Mouse (Mus musculus) lung, postnatal 10 days (tissue): ENCODE measurements around the gene Hrh3.

Source experiments
- DNase-seq: peaks from one replicate; pipeline ENCODE4 v3.0.0; 2021

Hrh3 gene

DNA sequence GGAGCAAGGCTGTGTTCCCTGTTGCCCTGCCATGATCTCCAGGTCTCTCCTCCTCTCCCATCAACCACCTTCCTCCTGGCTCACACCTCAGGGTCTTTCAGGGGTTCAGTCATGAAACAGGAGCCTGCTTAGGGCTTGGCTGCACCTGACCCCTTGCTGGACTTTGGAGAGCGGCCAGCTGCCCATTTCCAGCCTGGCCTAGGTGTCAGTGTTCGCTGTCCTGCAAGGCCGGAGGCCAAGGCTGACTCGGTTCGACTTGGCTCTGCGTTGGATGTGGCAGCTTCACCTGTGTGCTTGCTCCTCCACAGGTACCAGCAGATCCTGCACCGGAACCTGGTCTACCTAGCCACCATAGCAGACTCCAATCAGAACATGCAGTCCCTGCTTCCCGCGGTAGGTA lies 51.3 kb downstream of the Hrh3 start:
- DNase-seq = no peak

DNA sequence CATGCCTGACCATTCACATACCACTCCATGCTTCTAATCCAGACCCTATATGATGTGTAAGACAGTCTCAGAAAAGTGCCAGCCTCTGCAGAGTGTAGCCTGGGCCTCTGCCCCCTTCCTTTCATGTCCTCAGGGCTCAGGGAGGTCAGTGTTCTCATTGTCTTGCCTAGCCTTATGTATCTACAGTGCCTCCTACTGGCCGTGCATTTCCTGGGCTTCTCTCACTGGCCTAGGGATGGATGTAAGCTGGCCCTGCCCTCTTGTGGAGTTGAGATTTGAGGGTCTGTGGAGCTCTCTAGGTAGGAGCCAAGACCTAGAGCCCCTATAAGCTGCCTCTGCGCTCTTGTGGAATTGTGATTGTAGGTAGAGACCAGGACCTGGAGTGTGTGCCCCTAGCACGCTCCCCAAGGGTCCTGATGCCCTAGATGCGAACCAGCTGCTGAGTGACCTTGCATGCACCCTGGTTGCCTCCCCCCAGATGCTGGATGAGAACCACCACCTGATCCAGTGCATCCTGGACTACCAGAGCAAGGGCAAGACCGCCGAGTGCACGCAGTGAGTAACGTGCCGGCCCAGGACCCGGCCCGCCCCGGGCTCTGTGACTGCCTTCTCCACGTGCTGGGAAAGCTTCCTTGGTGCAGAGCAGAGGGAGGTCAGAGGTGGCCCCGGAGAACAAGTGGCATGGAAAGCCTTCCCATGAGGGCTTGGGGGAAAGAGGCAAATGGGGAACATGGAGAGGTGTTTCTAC lies 52.1 kb downstream of the Hrh3 start:
- peak; percentile 55 for DNase-seq

DNA sequence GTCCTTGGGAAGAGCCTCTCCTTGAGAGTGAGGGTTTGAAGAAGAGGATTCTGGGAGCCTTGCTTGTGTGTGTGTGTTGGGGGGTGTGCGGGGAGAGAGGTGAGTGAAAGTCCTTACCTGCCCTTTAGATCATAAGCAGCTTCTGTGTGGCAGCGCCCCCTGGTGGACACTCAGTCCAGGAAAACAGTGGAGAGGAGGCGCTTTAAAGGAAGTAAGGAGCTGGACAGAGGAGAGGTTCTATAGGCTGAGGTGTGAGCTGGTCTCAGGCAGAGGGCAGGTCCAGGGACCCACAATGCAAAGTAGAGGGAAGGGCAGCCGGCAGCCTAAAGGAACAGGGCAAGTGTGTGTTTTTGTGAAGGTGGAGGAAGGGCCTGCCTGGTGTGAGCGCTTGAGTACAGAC lies 53.3 kb downstream of the Hrh3 start:
- DNase-seq = peak; percentile 87
